Mouse (Mus musculus) midbrain, embryonic 14.5 days (tissue): ENCODE results near the gene Pdzd7. TPM values are rescaled to one million over a fixed set of nuclear protein-coding genes. Genes with fewer than 3 reads are reported as not detected.

Source experiments
- ATAC-seq: fragments of 200-750 bp; cut with Nextera tagmentation; 2 replicates; pipeline ENCODE4 v1.8.0; 2017; ENCODE audit warnings: moderate number of reproducible peaks, moderate library complexity; ENCODE audit not compliant: low FRiP score, low TSS enrichment
- DNase-seq: peaks from one replicate; pipeline ENCODE4 v3.0.0-alpha.2; 2015
- H3K27ac ChIP-seq: fragments of 300-500 bp; sonication (generic); replicated peaks from 2 replicates; pipeline ENCODE4 v1.5.1; 2014; ENCODE audit warnings: mild to moderate bottlenecking, low read depth, low read length, moderate library complexity
- H3K27me3 ChIP-seq: fragments of 300-500 bp; sonication (generic); 2 replicates; pipeline ENCODE4 v1.6.1; 2014; ENCODE audit warnings: low read length, control low read depth, mixed read lengths; ENCODE audit not compliant: control insufficient read depth, insufficient read depth
- H3K36me3 ChIP-seq: fragments of 300-500 bp; sonication (generic); 2 replicates; pipeline ENCODE4 v1.6.1; 2014; ENCODE audit warnings: low read length, control low read depth; ENCODE audit not compliant: control insufficient read depth, insufficient read depth
- H3K4me1 ChIP-seq: fragments of 300-500 bp; sonication (generic); 2 replicates; pipeline ENCODE4 v1.6.1; 2014; ENCODE audit warnings: mild to moderate bottlenecking, antibody characterized with exemption, low read length, control low read depth; ENCODE audit not compliant: control insufficient read depth, insufficient read depth
- H3K4me2 ChIP-seq: fragments of 300-500 bp; sonication (generic); 2 replicates; pipeline ENCODE4 v1.6.1; 2014; ENCODE audit warnings: mild to moderate bottlenecking, low read length, moderate library complexity
- H3K4me3 ChIP-seq: fragments of 300-500 bp; sonication (generic); replicated peaks from 2 replicates; pipeline ENCODE4 v1.5.1; 2014; ENCODE audit warnings: low read depth, low read length
- H3K9ac ChIP-seq: fragments of 300-500 bp; sonication (generic); replicated peaks from 2 replicates; pipeline ENCODE4 v1.6.1; 2014; ENCODE audit warnings: mild to moderate bottlenecking, low read length, moderate library complexity
- H3K9me3 ChIP-seq: fragments of 300-500 bp; sonication (generic); 2 replicates; pipeline ENCODE4 v1.6.1; 2016; ENCODE audit warnings: low read length, control low read depth, mixed read lengths; ENCODE audit not compliant: control insufficient read depth
- WGBS: fragments of 180-500 bp; shearing (Covaris S2); extraction: QIAGEN DNeasy Blood & Tissue Kit; methylation state at CpG from one replicate; pipeline ENCODE4 v1.1.7; 2014; 5-methylcytosine and 5-hydroxymethylcytosine counted together
- polyA plus RNA-seq: library from polyadenylated mRNA; unstranded; fragments of >200 nt; fragmentation: Nextera tagmentation; extraction: Ambion mirVana; gene quantifications from 2 replicates; pipeline ENCODE4 v1.2.1, GENCODE M21; 2014

Pdzd7 gene
- polyA plus RNA-seq, 1 experiment from 2014 or later = 2.8 TPM

DNA sequence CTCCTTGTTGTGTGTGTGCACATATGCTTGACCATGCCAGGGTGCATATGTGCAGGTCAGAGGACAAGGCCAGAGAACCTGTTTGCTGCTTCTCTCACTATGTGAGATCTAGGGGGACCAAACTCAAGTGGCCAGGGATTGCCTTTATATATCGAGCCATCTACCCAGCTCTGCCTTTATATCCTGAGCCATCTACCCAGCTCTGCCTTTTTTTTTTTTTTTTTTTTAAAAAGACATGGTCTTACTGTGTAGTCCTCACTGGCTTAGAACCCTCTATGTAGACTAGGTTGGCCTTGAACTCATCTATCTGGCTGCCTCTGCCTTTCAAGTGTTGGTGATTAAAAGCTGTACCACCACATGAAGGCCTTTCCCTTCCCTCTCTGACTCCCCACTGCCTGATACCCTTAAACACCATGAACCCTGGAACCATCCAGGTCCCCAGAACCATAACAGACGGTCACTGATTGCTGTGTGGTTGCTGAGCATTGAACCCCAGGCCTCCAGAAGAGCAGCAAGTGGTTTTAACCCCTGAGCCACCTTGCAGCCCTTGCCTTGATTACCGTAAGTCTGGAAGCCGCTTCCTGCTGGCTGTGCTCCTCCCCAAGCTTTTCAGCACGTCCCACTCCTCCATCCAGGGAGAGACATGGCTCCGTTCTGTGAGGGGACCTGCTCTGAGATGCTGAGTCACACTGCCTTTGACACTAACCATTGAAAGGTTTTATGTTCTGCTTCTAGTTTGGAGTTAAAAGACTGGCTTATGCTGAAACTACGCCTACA, 41.6 kb downstream of the Pdzd7 start:
- WGBS = 89% methylated on average over 7 of the region's 7 CpGs
- Histone ChIP-seq H3K9me3 (no peaks in the 10 kb centered on the region), H3K4me1 (peaks cover 18% of the 10 kb centered on the region), H3K9ac (no peak overlapping the region), H3K27ac (no peak overlapping the region), H3K4me3 (no peak overlapping the region), H3K36me3 (peaks cover 57% of the 10 kb centered on the region), H3K4me2 (no peak overlapping the region), H3K27me3 (no peaks in the 10 kb centered on the region)
- ATAC-seq = no peak
- DNase-seq = no peak

DNA sequence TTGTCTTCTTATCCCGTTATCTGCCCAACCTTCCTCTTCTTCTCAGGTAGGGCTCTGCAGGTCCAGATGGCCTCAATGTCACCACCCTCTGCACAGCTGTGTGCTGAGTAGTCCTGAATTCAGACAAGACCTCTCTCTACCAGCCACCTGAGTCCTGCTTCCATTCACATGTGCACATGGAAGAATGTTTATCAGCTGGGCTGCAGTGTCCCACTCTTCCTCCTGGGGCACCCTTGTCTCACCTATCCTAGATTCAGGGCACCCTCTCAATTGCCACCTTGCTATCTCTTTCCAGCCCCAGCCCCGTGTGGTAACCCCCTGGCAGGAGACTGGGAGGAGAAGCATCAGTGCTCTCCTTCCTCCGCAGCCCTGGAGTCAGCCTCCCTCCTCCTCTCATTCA, 43.2 kb downstream of the Pdzd7 start:
- H3K9me3 ChIP-seq = no peaks in the 10 kb centered on the region
- H3K4me1 ChIP-seq = peaks cover 14% of the 10 kb centered on the region
- peaks cover 73% of the 10 kb centered on the region for H3K36me3 ChIP-seq
- H3K4me3 ChIP-seq = no peak overlapping the region
- 68% methylated on average over 3 of the region's 3 CpGs for WGBS
- peak; percentile 16 for DNase-seq
- H3K4me2 ChIP-seq = no peak overlapping the region
- no peaks in the 10 kb centered on the region for H3K27me3 ChIP-seq
- ATAC-seq = no peak
- H3K27ac ChIP-seq = no peak overlapping the region
- no peak overlapping the region for H3K9ac ChIP-seq

DNA sequence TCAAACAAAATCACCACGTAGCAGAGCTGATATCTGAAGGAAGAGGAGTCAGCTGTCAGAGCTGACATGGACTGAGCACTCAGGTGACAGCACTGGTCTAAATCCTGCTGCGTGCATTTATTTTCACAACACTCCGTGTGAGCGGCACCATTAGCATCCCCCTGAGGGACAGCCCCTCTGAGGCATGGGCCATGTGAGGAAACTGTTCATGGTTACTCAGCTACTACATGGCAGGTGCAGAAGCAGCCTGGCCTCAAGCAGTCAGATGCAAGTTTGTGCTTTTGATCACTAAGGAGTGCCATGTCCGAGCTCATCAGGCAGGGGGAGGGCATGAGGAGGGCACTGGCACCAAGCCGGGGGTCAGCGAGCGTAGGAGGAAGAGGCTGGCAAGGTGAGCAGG, 45.9 kb downstream of the Pdzd7 start:
- Histone ChIP-seq H3K9me3 (no peaks in the 10 kb centered on the region), H3K4me1 (no peaks in the 10 kb centered on the region), H3K4me3 (no peak overlapping the region), H3K36me3 (peaks cover 88% of the 10 kb centered on the region), H3K4me2 (no peak overlapping the region), H3K27ac (no peak overlapping the region), H3K27me3 (no peaks in the 10 kb centered on the region), H3K9ac (no peak overlapping the region)
- no peak for DNase-seq
- ATAC-seq = no peak
- 92% methylated on average over 8 of the region's 8 CpGs for WGBS

DNA sequence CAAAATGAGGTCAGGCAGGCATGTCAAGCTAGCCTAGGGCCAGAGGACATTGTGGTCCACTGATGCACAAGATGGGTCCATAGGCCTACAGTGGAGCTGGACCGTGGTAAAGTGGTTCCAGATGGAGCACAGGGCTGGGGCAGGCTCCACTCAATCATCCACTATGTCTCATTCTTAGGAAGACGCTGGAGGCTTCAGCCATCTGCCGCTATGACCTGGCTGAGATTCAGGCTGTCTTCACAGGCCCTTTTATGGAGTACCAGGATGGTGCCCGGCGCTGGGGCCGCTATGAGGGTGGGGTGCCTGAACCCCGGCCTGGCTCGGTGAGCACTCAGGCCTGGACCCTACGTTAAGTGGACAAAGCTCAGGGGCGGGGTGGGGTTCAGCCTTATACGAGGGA, 47.7 kb downstream of the Pdzd7 start:
- no peak overlapping the region for H3K9ac ChIP-seq
- DNase-seq (no peak), ATAC-seq (no peak)
- no peak overlapping the region for H3K4me3 ChIP-seq
- H3K9me3 ChIP-seq = no peaks in the 10 kb centered on the region
- H3K27ac ChIP-seq = no peak overlapping the region
- H3K27me3 ChIP-seq = no peaks in the 10 kb centered on the region
- WGBS = 87% methylated on average over 11 of the region's 11 CpGs
- H3K36me3 ChIP-seq = peaks cover 80% of the 10 kb centered on the region
- H3K4me2 ChIP-seq = no peak overlapping the region
- no peaks in the 10 kb centered on the region for H3K4me1 ChIP-seq

DNA sequence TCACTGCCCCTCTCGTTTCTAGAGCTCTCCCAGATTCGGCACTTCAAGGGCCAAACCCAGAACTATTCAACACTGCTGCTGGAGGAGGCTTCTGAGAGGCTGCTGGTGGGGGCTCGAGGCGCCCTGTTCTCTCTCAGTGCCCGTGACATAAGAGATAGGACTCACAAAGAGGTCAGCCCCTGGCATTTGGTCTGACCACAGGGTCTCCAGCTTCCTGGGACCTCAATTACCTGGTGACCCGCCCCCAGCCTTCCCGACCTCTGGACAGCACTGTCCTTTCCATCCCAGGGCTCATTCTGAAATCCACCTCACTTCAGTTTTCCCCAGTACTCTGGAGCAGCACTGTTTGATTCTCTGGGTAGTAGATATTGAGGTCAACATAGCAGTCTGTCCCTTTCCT, 52.8 kb downstream of the Pdzd7 start:
- Histone ChIP-seq H3K36me3 (peaks cover 38% of the 10 kb centered on the region), H3K4me1 (peaks cover 23% of the 10 kb centered on the region), H3K27ac (no peak overlapping the region), H3K4me2 (no peak overlapping the region), H3K4me3 (no peak overlapping the region), H3K9me3 (no peaks in the 10 kb centered on the region), H3K27me3 (no peaks in the 10 kb centered on the region), H3K9ac (no peak overlapping the region)
- no peak for DNase-seq
- WGBS = 70% methylated on average over 7 of the region's 7 CpGs
- no peak for ATAC-seq

DNA sequence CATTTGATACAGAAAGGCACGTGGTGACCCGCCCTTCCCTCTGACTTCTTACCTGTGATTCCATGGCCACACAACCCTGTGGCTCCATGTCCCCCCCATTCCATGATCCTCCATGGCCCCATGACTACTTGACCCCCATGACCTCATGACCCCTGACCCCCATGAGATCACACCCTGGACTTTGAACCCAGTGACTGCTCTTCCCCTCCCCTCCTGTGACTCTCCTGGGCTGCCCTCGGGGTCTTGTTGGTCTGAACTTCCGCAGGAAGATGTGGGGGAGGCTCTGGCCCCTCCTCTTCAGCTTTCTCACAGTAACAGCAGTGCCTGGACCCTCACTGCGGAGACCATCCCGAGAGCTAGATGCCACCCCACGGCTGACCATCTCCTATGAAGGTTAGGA, 53.3 kb downstream of the Pdzd7 start:
- no peak for DNase-seq
- no peak overlapping the region for H3K4me3 ChIP-seq
- H3K27me3 ChIP-seq = no peaks in the 10 kb centered on the region

DNA sequence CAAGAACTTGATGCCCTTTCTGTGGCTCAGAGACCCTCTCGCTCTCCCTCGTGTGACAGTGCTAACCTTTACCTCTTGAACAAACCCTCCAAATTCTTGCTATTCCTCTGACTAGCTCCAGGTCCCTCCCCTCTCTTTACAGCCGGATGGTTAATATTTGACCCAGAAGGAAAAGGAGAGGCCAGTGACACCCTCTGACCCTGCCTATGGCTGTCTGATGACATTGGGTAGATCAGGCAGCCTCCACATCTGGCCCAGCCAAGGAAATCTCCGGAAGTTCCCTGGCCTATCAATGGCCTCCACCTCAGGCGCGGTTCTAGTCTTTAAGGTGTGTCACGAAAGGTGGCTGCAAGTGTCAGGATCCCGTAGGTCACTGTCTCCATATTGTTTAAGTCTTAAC, 54.5 kb downstream of the Pdzd7 start:
- no peak overlapping the region for H3K27ac ChIP-seq
- WGBS = 89% methylated on average over 8 of the region's 8 CpGs
- H3K9me3 ChIP-seq = no peaks in the 10 kb centered on the region
- DNase-seq (no peak), ATAC-seq (no peak)
- no peaks in the 10 kb centered on the region for H3K27me3 ChIP-seq
- H3K4me3 ChIP-seq = no peak overlapping the region
- H3K9ac ChIP-seq = 0 out of 2 replicates have a peak overlapping the region, but pooled peaks have one; percentile 84
- H3K4me1 ChIP-seq = peaks cover 23% of the 10 kb centered on the region
- peaks cover 21% of the 10 kb centered on the region for H3K36me3 ChIP-seq
- H3K4me2 ChIP-seq = peak overlapping the region; percentile 70

More for the DNA sequence above, 53.3 kb downstream of the Pdzd7 start:
- Histone ChIP-seq H3K9me3 (no peaks in the 10 kb centered on the region), H3K27ac (no peak overlapping the region), H3K4me2 (no peak overlapping the region), H3K4me1 (peaks cover 23% of the 10 kb centered on the region), H3K36me3 (peaks cover 33% of the 10 kb centered on the region), H3K9ac (no peak overlapping the region)
- 60% methylated on average over 7 of the region's 7 CpGs for WGBS
- no peak for ATAC-seq

DNA sequence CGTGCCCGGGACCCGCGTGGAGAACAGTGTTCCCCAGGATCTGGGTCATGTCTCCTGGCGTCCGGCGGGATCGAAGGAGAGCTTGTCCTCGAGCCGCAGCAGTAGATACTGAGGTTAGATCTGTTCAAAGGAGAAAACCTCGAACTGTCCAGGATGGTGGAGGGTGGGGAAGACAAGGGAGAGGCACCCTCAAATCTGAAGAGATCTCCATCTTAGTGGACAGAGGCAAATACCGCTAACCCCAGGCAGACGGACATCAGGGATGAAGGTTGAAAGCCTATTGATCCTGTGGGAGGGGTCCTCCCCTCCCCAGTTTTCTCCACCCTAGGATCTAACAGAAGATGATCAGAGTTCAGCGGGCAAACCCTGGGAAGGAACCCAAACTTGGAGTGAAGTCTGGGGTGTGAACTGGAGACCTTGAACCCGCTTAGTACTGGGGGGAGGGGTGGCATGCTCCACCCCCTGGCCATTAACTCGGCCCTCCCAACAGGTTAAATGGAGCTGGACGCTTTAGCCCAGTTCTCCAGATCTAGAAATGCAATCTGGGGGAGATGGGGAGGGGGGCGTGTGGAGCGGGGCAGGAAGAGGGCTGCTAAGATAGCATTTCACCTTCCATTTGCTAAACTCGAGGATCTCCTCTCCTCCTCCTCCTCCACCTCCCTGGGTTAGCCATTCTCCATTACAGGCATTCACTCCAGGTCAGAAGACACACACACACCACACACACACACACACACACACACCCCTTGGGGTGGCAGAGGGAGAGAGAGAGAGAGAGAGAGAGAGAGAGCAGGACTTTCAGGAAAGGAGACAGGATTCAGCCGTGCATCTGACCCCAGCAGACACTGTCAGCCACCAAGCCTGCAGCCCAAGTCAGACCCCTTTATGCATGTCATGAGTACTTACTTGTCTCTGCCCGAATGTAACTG, 55.7 kb downstream of the Pdzd7 start:
- H3K4me1 ChIP-seq = peaks cover 23% of the 10 kb centered on the region
- peak overlapping the region; percentile 84 for H3K9ac ChIP-seq
- DNase-seq (peak; percentile 9), ATAC-seq (no peak; the same call in 1 of the 2 replicates)
- H3K27ac ChIP-seq = peak overlapping the region; percentile 73
- no peaks in the 10 kb centered on the region for H3K9me3 ChIP-seq
- 4% methylated on average over 22 of the region's 22 CpGs for WGBS
- H3K4me2 ChIP-seq = peak overlapping the region; percentile 70
- no peaks in the 10 kb centered on the region for H3K27me3 ChIP-seq
- peak overlapping the region; percentile 80 for H3K4me3 ChIP-seq
- peaks cover 20% of the 10 kb centered on the region for H3K36me3 ChIP-seq
